Comparison of ENCODE assay signal across 22 mouse cellular contexts in the genomic region with DNA sequence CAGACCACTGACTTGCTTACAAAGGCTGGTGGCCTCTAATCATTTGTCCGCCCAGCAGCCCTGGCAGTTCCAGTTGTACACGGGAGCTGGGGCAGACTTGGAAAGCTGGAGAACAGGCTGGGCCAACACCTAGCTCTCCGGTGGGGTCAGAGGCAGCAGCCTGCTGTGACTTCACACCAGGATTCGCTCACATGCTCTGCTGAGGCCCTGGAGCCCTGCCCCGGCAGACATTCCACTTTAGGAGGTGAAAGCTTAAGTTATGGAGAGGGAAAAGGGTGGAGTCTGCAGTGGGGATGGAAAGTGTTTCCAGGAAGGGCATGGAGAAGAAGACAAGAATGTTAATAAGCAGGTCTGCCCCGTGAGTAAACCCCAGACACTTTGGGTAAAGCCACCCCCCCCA. TPM values are rescaled to one million over a fixed set of nuclear protein-coding genes. Genes with fewer than 3 reads are reported as not detected.
A peak's percentile ranks its signal among the peaks of the same experiment; 100 is the strongest.
DNase-seq lines count a peak whose midpoint lies in the region; ATAC-seq lines count a peak whose summit lies in the region.
"Had no signal": no experiment of that assay in that cellular context is flagged by ENCODE, and none has a peak within 500 bp of the region (broad histone marks: within the 10 kb centered on the region; RNA-seq: fewer than 3 reads in every experiment).

No protein-coding gene starts in this region.

- H3K4me2 ChIP-seq in intestine, embryonic 16.5 days (ENCODE audit: low read depth, low read length) = 0 out of 2 replicates have a peak overlapping the region, but pooled peaks have one; percentile 5
- no peak overlapping the region for H3K4me2 ChIP-seq in stomach, embryonic 16.5 days (ENCODE audit: low read depth, low read length)
- H3K4me2 ChIP-seq: embryonic facial prominence, embryonic 15.5 days; heart, embryonic 13.5 days; liver, embryonic 12.5 days; lung, embryonic 15.5 days; neural tube, embryonic 13.5 days had no signal

- H3K4me3 ChIP-seq in intestine, embryonic 16.5 days (ENCODE audit: low read length) = no peak overlapping the region
- no peak overlapping the region for H3K4me3 ChIP-seq in stomach, embryonic 16.5 days (replicated peaks; ENCODE audit: low read length)
- H3K4me3 ChIP-seq: embryonic facial prominence, embryonic 15.5 days; heart, embryonic 13.5 days; liver, embryonic 12.5 days; lung, embryonic 15.5 days; megakaryocyte, embryonic 14.5 days; neural tube, embryonic 13.5 days had no signal

- H3K36me3 ChIP-seq in intestine, embryonic 16.5 days (ENCODE audit: control insufficient read depth, insufficient read depth, low read length) = no peaks in the 10 kb centered on the region
- H3K36me3 ChIP-seq in stomach, embryonic 16.5 days (ENCODE audit: control insufficient read depth, insufficient read depth, low read length) = no peaks in the 10 kb centered on the region
- H3K36me3 ChIP-seq: embryonic facial prominence, embryonic 15.5 days; G1E; heart, embryonic 13.5 days; liver, embryonic 12.5 days; lung, embryonic 15.5 days; neural tube, embryonic 13.5 days had no signal

- 24% methylated on average over 6 of the region's 6 CpGs for WGBS in intestine, embryonic 16.5 days
- WGBS in stomach, embryonic 16.5 days = 26% methylated on average over 6 of the region's 6 CpGs

- H3K9me3 ChIP-seq in intestine, embryonic 16.5 days (ENCODE audit: control insufficient read depth, low read length) = 0 out of 2 replicates have a peak, but pooled peaks cover 4% of the 10 kb centered on the region
- H3K9me3 ChIP-seq in stomach, embryonic 16.5 days (replicated peaks; ENCODE audit: control insufficient read depth, low read length) = no peaks in the 10 kb centered on the region
- H3K9me3 ChIP-seq: embryonic facial prominence, embryonic 15.5 days; heart, embryonic 13.5 days; liver, embryonic 12.5 days; lung, embryonic 15.5 days; neural tube, embryonic 13.5 days had no signal

- 0 out of 2 replicates have a peak overlapping the region, but pooled peaks have one; percentile 19 for H3K9ac ChIP-seq in intestine, embryonic 16.5 days (ENCODE audit: low read depth, low read length)
- H3K9ac ChIP-seq in stomach, embryonic 16.5 days (ENCODE audit: low read length) = no peak overlapping the region
- H3K9ac ChIP-seq: embryonic facial prominence, embryonic 15.5 days; heart, embryonic 13.5 days; liver, embryonic 12.5 days; lung, embryonic 15.5 days; neural tube, embryonic 13.5 days had no signal

- H3K4me1 ChIP-seq in intestine, embryonic 16.5 days (ENCODE audit: control insufficient read depth, insufficient read depth, low read length) = peaks cover 12% of the 10 kb centered on the region; the same call in 1 of the 2 replicates
- no peaks in the 10 kb centered on the region; the same call in 1 of the 2 replicates for H3K4me1 ChIP-seq in stomach, embryonic 16.5 days (ENCODE audit: control insufficient read depth, insufficient read depth, low read length)
- H3K4me1 ChIP-seq: lung, embryonic 15.5 days; megakaryocyte, embryonic 14.5 days; neural tube, embryonic 13.5 days had no signal

- H3K27ac ChIP-seq in intestine, embryonic 16.5 days (ENCODE audit: low read length) = peak overlapping the region; percentile 33; the same call in 1 of the 2 replicates
- peak overlapping the region; percentile 61; the same call in 1 of the 2 replicates for H3K27ac ChIP-seq in stomach, embryonic 16.5 days (ENCODE audit: low read length)
- H3K27ac ChIP-seq: embryonic facial prominence, embryonic 15.5 days; heart, embryonic 13.5 days; hindbrain, postnatal 0 days; liver, embryonic 12.5 days; lung, embryonic 15.5 days; neural tube, embryonic 13.5 days had no signal

- no peaks in the 10 kb centered on the region for H3K27me3 ChIP-seq in intestine, embryonic 16.5 days (replicated peaks; ENCODE audit: control insufficient read depth, insufficient read depth, low read length)
- H3K27me3 ChIP-seq in stomach, embryonic 16.5 days (ENCODE audit: control insufficient read depth, insufficient read depth, low read length) = no peaks in the 10 kb centered on the region
- H3K27me3 ChIP-seq: embryonic facial prominence, embryonic 15.5 days; heart, embryonic 13.5 days; lung, embryonic 15.5 days; neural tube, embryonic 13.5 days had no signal

- ATAC-seq in intestine, embryonic 16.5 days = peak; percentile 65
- no peak for ATAC-seq in stomach, embryonic 16.5 days (ENCODE audit: insufficient read depth, low FRiP score)
- ATAC-seq: hindbrain, postnatal 0 days; liver, embryonic 12.5 days had no signal

- DNase-seq in kidney, postnatal 10 days = peak; percentile 35
- DNase-seq in kidney, adult 9 months = no peak
- peak; percentile 41 for DNase-seq in NIH3T3 (ENCODE audit: low read depth)
- DNase-seq in frontal cortex, postnatal 25 days (ENCODE audit: low spot score in 2 of 2) = no peak
- no peak for DNase-seq in adrenal gland, adult 2 months
- DNase-seq: adrenal gland, postnatal 25 days; cerebellum, adult 9-10 months; gastrocnemius, postnatal 25 days; heart, postnatal 36 days; kidney, adult 8-10 months; right cerebral cortex, postnatal 14 days; thymus, adult 18-20 months had no signal

RNA-seq across cellular contexts. Expression of gene Tcf7l2, which starts 19.2 kb away (rescaled TPM):
- 57.1 and 58.4 TPM in 2 replicates for polyA plus RNA-seq in intestine, embryonic 16.5 days (2015; fragmentation: Nextera tagmentation; extraction: Ambion mirVana)
- 76.8 and 81.3 TPM in 2 replicates for polyA plus RNA-seq in stomach, embryonic 16.5 days (2015; fragmentation: Nextera tagmentation; extraction: Ambion mirVana)
- total RNA-seq in adrenal gland, adult 2 months (2021) = 10 to 100 TPM; 22.6 to 24.2 TPM
- 18.2 and 19.0 TPM in 2 replicates for polyA plus RNA-seq in adrenal gland, adult 2 months (2012; rRNA removed)

Comparison
In these comparisons a context has a peak if more than half of its experiments do, and no peak if none do; other contexts are left out.
1. DNase-seq: peak in kidney, postnatal 10 days (single experiment) and NIH3T3 (single experiment); none in kidney, adult 9 months (single experiment), frontal cortex, postnatal 25 days (0 of 2) and adrenal gland, adult 2 months (single experiment).